Mouse (Mus musculus): Measurements from ENCODE around the gene Abi2. TPM values are rescaled to one million over a fixed set of nuclear protein-coding genes. Genes with fewer than 3 reads are reported as not detected.

Gene Abi2
- 1 to 10 TPM; 4.1 to 7.4 TPM for total RNA-seq (2023)

GRCm38 (mm10) chr1:60409168-60409828 is at the start of gene Abi2:
Gene Abi2, plus strand, starts transcription at chr1:60409619.

Other genes starting within 250 kb of the Abi2 start
- 10 to 100 TPM; 15.4 to 16.1 TPM for gene Nbeal1, start 229.0 kb upstream of the Abi2 start, total RNA-seq (2023)
- 10 to 100 TPM in 1 of 2 experiments, 1 to 10 TPM in 1; 8.3 to 10.8 TPM for gene Cyp20a1, start 66.3 kb upstream of the Abi2 start, total RNA-seq (2023)
- 10 to 100 TPM; 16.1 to 31.6 TPM for gene Raph1, start 157.5 kb downstream of the Abi2 start, total RNA-seq (2023)